Mouse (Mus musculus): ENCODE results near the gene Gm45713. TPM values are rescaled to one million over a fixed set of nuclear protein-coding genes. Genes with fewer than 3 reads are reported as not detected.
"Not testable (repeated sequence)": the region's sequence is repeated elsewhere in the genome, so short reads cannot be mapped to it uniquely, and the experiment has no call there.

The Gm45713 gene
- not detected for total RNA-seq (2021)
- long read RNA-seq, experiment 1, partial matches to known transcripts, result 12 of 13 reads
- long read RNA-seq, experiment 1, other reads (novel, unspliced or antisense), result 1 of 13 reads
- long read RNA-seq, experiment 2, partial matches to known transcripts, result 21 of 21 reads
- long read RNA-seq, experiment 2, other reads (novel, unspliced or antisense), result 0 of 21 reads

DNA sequence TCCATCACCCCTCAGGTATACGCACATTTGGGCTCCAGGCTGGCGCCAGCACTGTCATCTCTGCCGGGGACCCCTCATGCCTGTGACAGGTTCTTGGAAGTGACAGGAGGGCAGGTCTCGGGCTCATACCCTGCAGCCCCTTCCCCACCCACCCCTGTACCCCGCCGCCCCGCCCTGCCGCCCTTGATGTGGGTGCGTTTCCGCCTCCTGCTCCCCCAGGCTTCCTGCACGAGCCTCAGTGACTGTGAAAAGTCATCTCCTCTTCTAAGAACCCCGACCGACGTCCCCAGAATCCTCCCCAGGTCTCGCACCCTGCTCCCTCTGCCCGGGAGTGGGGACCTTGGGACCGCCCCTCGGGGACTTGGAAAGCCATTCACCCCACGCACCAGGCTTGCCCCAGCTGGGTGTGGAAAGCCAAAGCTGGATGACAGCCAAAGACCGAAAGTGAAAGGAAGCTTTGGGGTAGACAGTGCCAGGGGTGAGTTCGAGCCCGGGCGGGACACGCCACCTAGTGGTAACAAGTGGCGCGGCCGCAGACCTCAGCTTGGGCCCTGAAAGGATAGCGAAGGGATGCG, at the start of gene Gm45713, which contains the start of gene Flt3l:
Gm45713 (minus strand) TSS at position 239 of the 575 bp plus-strand sequence.
Flt3l (minus strand) TSS at position 440 of the 575 bp plus-strand sequence.
- peak; percentile 94 for DNase-seq

DNA sequence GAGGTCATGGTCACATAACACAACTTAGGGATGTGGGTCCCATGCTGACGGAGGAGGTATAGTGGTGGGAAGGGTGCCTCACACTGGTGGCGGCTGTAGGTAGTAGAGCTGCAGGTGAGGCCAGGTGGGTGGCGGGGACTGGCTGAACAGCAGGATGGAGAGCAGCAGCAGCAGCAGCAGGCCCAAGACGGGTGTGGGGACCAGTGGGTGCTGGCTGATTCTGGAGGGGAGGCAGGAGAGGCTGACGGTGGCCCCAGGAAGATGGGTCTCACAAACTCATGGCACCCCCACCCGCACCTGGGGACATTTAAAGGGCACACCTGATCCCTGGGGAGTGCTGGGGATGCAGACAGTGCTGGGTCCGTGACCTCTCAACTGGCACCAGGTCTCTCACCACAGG, 47.6 kb upstream of the Gm45713 start:
- DNase-seq, result no peak

DNA sequence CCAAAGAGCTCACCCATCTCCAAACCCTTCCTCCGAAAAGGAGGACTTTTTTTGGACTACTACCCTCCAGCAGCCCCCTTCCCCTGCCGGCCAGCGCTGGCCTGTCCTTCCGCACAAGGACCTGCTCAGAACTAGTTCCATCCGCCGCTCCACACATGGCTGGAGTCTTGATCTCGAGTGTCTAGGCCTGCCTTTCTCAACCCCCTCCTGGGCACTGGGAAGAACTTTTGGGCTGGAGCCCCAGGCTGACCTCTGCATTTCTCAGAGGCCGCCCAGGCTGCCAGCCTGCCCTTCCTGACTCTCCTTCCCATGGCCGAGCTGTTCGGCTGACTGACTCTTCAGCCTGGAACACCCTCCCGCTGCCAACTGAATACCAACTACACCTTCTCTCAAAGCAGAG, 46.6 kb upstream of the Gm45713 start:
- no peak for DNase-seq

DNA sequence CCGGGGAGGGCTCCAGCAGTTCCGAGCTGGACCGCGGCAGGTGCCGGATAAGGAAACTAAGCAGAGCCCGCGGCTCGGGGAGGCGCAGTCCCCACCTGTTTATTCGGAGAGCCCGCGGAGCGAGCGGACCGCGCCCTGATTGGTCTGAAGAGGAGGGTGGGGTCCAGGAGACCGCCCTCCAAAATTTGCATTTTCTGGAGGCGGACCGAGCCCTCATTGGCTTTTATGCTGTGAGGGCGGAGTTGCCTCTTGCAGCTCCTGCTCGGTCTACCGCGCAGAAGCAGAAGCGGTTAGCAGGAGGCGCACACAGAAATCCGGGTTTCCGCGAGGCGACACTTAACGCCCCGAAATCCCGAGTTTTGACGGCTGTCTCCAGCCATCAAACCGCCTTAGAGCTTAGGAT, 46.2 kb upstream of the Gm45713 start:
- peak; percentile 79 for DNase-seq

DNA sequence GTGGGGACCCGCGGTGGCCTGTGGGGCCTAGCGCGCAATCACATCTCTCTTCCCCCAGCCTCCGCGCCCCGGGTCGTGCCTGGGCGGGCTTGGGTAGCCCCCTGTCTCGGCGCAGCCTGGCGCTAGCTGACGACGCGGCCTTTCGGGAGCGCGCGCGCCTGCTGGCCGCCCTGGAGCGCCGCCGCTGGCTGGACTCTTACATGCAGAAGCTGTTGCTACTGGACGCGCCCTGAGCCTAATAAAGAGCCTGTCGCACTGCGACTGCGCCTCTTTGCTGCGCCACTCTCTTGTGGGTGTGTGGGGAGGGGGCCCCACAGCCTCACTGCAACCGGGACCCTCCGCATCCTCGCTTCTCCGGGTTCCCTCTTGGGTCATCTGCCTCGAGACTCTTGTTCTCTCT, 45.5 kb upstream of the Gm45713 start:
- no peak for DNase-seq

DNA sequence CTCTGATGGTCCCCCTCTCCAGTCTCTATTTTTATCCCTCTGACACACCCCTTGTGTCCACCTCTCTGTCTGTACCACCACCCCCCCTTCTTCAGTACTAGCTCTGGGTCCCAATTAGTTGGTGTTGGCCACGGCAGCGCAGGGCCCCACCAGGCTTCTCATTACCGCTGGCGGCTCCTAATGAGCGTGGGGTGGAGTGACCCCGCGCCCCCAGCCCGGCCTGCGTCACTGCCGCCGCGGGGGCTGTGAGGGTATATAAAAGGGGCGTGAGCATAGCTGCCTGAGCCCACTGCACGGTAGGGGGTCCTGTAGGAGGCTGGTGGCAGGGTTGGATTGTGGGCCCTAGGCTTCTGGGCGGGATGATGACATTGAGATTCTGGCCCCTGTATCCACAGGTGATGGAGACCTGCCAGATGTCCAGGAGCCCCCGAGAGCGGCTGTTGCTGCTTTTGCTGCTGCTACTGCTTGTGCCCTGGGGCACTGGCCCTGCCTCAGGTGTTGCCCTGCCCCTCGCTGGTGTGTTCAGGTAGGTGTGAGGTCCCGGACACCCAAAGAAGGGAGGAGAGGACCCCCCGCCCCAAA, 45.0 kb upstream of the Gm45713 start, which contains the start of gene Pth2:
Pth2 (plus strand) TSS at position 100 of the 582 bp plus-strand sequence.
- DNase-seq, result no peak

DNA sequence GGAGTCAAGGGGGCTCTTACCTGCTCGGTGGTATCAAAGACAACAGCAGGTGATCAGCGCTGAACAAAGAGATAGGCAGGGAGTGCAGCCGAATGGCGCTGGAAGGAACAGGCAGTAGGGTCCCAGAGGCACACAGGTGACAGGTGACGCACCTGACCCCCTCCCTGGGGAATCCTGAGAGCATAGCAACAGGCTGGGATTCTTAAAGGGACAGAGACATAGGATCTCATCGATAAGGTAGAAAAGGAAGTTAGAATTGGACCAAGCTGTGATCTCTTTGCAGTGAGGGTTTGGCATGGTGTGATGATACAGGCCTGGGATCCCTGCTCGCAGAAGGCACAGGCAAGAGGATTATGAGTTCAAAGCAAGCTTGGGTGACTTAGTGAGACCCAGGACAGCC, 43.4 kb upstream of the Gm45713 start, which contains the start of gene Gfy:
Gfy (minus strand) TSS at position 101 of the 400 bp plus-strand sequence.
- no peak for DNase-seq

DNA sequence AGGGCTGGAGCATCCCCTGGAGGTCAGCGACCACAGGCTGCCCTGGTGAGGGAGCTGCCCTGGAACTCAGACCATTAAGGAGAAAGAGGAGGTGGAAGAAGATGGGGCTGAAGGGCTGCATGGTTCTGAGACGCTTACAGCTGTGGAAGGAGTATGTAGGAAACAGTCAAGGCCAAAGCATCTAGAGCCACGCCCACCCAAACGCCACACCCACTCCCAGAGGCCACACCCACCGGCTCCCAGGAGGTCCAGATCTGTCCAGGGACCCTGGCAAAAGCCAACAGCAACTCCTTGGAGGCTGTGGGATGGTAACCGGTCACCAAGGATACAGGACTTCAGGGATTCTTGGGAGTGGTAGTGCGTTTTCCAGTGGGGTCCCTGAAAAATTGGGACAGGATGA, 42.5 kb upstream of the Gm45713 start:
- DNase-seq, result no peak

DNA sequence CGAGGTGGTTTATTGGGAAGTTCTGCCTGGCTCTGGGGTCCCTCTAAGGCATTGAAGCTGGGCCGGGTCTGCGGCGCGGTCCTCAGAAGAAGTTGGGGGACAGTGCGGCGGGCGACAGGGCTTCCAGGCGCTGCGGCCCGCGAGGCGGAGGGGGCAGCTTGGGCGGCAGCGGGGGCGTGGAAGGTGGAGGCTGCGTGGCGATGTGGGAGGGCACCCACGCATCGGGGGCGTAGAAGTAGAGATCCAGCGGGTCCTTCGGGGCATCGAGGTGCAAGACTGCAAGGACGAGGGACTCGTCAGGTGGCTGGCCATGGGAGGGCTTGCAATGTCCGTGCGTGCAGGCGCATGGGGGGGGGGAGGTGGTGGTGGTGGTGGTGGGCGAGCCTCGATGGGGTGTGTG, 40.3 kb upstream of the Gm45713 start:
- no peak for DNase-seq

DNA sequence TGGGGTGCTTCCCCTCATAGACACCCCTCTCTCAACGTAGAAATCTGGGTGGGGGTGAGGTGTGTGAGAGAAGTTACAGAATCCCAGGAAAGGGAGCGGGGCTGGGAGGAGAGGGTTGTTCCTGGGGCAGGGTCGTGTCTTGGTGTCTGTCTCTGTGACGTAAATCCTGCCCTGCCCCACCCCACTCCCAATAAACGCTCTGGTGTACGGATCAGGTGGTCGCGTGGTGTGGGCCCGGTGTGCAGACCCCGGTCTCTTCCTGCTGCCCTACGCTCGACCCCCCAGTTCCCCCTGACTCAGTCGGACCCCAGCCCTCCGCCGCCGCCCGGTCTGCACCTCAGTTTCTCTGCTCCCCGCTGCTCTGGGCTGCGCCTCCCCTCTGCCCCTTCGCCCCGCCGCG, 39.9 kb upstream of the Gm45713 start:
- no peak for DNase-seq

DNA sequence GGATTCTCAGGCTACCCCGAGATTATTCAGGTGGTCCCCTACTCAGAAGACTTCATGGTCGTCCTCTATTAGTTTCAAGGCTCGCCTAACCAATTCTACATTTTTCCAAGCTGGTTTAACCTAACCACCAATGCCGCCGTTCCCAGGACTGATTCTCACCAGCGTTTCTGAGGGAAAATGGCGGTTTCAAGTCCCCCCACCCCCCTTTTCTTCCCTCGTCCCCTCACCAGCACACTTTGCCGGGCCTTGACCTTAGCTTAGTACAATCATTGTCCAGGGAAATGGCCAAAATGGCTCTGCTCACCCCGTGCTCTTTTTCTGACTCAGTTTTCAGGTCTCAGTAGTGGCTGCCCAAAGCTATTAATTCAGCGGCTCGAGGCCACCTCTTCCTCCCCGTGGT, 39.4 kb upstream of the Gm45713 start:
- no peak for DNase-seq

DNA sequence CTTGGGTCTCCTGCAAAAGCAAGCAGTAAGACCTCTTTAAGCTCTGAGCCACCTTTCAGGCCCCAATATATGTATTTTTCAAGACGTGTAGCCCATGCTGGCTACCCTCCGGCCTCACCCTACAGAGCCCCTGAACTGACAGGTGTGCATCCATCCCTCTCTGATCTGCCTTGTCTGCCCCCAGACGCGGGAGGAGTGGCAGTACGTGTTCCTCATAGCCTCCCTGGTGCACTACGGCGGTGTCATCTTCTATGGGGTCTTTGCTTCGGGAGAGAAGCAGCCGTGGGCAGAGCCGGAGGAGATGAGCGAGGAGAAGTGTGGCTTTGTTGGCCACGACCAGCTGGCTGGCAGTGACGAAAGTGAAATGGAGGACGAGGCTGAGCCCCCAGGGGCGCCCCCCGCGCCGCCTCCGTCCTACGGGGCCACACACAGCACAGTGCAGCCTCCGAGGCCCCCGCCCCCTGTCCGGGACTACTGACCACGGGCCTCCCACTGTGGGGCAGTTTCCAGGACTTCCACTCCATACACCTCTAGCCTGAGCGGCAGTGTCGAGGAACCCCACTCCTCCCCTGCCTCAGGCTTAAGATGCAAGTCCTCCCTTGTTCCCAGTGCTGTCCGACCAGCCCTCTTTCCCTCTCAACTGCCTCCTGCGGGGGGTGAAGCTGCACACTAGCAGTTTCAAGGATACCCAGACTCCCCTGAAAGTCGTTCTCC, 38.7 kb upstream of the Gm45713 start:
- no peak for DNase-seq

DNA sequence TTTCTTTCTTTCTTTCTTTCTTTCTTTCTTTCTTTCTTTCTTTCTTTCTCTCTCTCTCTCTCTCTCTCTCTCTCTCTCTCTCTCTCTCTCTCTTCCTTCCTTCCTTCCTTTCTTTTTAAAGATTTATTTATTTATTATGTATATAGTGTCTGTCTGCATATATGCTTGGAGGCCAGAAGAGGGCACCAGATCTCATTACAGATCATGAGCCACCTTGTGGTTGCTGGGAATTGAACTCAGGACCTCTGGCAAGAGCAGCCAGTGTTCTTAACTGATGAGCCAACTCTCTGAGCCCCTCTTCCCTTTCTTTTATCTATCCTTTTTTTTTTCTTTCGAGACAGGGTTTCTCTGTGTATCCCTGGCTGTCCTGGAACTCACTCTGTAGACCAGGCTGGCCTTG, 37.7 kb upstream of the Gm45713 start:
- DNase-seq, result not testable (repeated sequence)

DNA sequence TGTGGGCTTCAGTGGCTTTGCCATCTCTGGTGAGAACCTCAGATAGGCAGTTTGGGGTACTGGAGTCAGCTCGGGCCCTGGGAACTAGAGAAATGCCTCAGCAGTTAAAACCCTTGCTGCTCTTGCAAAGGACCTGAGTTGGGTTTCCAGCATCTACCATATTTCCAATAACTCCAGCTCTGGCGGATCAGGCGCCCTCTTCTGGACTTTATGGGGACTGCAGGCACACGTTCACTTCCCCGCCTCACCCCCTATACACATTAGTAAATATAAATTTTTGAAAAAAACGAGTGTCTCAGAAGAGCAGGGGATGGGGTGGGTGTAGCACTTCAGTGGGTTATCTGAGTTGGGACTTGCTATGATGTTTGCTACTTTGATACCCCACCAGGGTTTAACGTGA, 36.9 kb upstream of the Gm45713 start:
- no peak for DNase-seq

DNA sequence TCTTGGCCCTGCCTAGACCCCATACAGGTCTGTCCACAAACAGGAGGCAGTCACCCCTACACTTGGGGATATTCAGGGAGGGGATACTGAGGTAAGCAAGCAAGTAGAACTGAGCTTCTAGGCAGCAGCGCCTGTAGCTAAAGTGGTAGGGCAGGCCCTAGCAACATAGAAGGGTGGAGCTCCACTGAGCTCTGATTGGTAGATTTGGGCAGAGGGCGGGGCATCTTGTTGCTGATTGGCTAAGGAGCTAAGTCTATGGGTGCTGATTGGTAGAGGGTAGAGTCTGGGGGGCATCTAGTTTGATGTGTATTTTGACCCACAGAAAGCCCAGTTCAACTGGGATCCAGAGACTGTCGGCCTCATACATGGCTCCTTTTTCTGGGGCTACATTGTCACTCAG, 33.5 kb upstream of the Gm45713 start:
- DNase-seq, result no peak

DNA sequence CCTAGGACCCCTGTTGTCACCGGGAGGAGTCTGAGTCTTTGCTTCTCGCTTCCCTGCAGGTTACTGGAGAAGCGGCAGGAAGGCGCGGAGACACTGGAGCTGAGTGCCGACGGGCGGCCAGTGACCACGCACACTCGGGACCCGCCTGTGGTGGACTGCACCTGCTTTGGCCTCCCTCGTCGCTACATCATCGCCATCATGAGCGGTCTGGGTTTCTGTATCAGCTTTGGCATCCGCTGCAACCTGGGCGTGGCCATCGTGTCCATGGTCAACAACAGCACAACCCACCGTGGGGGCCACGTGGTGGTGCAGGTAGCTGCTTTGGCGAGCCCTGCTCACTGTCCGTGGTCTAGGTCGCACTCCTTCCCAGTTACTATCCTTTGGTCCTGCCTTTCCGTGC, 32.6 kb upstream of the Gm45713 start:
- no peak for DNase-seq

DNA sequence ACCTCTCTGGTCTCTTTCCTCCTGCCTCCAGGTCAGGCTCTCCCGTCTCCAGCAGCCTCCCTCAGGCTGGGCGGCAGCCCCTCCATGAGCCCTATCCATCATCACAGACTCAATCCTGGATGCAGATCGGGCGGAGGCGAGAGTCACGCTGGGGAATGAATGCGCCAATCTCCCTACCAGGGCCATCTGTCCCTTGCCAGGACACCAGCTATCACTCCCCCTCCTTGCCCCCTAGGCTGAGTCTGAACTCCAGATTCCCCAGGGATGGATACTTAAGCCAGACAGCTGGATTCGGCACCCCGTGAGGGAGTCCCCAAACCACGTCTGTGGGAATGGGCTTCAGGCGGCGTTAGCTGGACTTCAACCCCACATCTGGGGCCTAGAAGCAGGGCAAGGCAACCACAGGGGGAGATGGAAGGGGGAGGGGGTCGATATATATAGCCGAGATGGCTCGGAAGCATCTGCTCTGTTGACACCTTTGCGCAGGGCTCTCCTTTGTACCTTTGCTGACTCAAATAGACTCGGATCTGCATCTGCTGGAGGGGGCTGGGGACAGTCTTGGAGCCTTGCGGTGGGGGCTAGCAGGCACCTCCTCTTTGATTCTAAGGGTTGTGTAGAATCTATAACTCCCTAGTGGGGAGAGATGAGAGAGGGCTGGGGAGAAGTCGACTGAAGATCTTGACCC, 31.9 kb upstream of the Gm45713 start:
- no peak for DNase-seq

DNA sequence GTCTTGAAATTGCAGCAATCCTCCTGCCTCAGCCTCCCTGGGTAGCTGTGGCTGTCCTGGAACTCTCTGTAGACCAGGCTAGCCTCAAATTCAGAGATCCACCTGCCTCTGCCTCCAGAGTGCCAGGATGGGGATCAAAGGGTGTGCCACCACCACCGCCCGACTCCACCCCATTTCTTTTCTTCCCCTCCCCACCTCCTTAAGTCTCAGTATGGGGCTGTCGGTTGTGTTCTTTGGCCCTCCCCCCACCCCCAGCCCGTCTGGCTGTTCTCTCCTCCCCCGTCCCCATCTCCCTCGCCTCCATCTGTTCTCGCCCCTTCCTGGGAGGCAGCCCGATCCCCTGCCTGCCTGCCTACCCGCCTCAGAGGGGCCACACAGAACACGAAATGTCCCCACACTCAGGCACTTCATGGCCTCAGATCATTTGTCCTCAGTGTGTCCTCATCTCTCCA, 30.9 kb upstream of the Gm45713 start:
- DNase-seq, result no peak

DNA sequence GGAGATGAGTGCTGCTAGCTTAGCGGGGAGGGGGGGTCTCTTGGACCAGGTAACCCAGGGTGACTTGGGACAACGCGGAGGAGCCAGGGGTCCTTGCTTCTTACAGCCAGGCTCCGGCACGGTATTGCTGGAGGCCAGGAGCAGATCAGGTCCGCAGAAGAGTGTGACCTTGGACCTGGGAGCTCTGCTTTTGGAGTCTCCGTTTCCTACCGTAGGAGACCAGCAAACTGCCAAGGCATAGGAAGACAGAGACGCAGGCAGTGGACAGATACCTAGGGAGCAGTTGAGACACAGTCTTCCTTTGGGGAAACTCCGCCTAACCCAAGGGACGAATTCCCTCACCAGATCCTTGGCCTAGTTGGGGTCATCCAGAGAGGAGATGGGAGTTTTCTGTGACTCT, 29.7 kb upstream of the Gm45713 start:
- no peak for DNase-seq

DNA sequence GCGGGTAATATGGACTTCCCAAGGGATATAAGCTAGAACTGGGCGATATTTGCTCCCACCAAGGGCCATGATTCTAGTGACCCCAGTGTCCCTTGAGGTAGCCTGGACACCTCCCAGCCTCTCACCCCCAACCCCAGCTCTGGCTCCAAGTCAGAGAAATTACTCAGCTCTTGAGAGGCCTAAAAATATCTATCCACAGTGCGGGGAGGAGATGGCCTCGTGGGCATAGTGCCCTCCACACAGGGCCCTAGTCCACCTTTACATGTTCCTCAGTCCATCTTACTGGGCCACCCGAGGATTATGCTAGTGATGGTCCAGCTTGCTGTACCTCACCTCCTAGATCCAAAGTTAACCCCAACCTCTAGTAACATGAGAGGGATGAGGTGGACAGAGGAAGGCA, 28.8 kb upstream of the Gm45713 start:
- no peak for DNase-seq

DNA sequence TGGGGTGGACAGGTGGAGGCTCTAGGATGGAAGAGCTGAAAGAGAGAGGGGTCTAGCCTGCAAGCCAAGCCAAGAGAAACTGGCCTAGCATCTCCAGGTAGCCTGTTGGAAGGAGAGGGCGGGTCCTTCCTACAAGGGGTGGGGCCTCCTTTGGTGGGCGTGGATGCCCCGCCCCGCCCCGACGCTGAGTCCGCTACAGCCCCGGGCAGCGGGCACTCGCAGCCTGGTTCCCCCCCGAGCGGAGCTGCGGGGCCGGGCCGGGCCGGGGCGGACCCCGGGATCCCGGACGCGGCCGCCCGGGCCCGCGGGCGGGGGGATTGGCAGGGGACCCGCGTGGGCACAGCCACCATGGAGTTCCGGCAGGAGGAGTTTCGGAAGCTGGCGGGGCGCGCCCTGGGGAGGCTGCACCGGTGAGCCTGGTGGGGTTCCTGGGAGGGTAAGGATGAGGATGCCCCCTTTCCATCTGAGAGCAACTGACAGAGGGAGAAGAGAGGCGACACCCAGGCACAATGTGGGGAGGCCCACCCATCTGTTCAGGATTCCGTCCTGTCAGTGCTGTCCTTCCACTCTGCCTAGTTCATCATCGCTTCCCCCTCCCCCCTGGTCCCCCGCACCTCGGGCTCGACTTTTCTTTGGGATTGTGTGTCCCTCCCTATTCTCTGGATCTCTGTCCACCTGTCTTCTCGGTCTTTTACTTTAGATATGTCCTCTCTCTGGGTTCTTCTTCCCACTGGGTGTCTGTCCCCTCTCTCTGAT, 27.9 kb upstream of the Gm45713 start, which contains the start of gene Slc17a7:
Slc17a7 (plus strand) TSS at position 215 of the 756 bp plus-strand sequence.
- no peak for DNase-seq

Data from gastrocnemius, postnatal 10 days (tissue).